Mouse (Mus musculus): ENCODE results near the gene Mt4.

The Mt4 gene

GRCm38 (mm10) chr8:94136933-94137332 is at the start of gene Mt4:
Mt4 (plus strand) TSS chr8:94137197.
- ATAC-seq (ENCODE audit: low TSS enrichment) = no peak

- ATAC-seq (ENCODE audit: low TSS enrichment) = no peak
Observed at GRCm38 (mm10) chr8:94087964-94088363, 49.0 kb upstream of the Mt4 start.

- no peak for ATAC-seq (ENCODE audit: low TSS enrichment)
Observed at GRCm38 (mm10) chr8:94089715-94090114, 47.3 kb upstream of the Mt4 start.

GRCm38 (mm10) chr8:94092848-94093247 is 44.1 kb upstream of the Mt4 start:
- ATAC-seq (ENCODE audit: low TSS enrichment) = no peak

GRCm38 (mm10) chr8:94094281-94094680 is 42.7 kb upstream of the Mt4 start:
- ATAC-seq (ENCODE audit: low TSS enrichment) = no peak

GRCm38 (mm10) chr8:94098081-94098974 is 38.7 kb upstream of the Mt4 start, which contains the start of gene Bbs2:
Bbs2 (minus strand) TSS chr8:94098928.
- peak; percentile 97 for ATAC-seq (ENCODE audit: low TSS enrichment)

- no peak for ATAC-seq (ENCODE audit: low TSS enrichment)
Observed at GRCm38 (mm10) chr8:94098996-94099395, 38.0 kb upstream of the Mt4 start.

GRCm38 (mm10) chr8:94104146-94104545 is 32.9 kb upstream of the Mt4 start:
- peak; percentile 90 for ATAC-seq (ENCODE audit: low TSS enrichment)

GRCm38 (mm10) chr8:94107871-94108270 is 29.1 kb upstream of the Mt4 start:
- no peak for ATAC-seq (ENCODE audit: low TSS enrichment)

- ATAC-seq (ENCODE audit: low TSS enrichment) = no peak
Observed at GRCm38 (mm10) chr8:94109396-94109795, 27.6 kb upstream of the Mt4 start.

GRCm38 (mm10) chr8:94109835-94110234 is 27.2 kb upstream of the Mt4 start:
- no peak for ATAC-seq (ENCODE audit: low TSS enrichment)

- peak; percentile 73 for ATAC-seq (ENCODE audit: low TSS enrichment)
Observed at GRCm38 (mm10) chr8:94110526-94111177, 26.3 kb upstream of the Mt4 start.

- ATAC-seq (ENCODE audit: low TSS enrichment) = no peak
Observed at GRCm38 (mm10) chr8:94113435-94113834, 23.6 kb upstream of the Mt4 start.

GRCm38 (mm10) chr8:94113972-94114371 is 23.0 kb upstream of the Mt4 start:
- ATAC-seq (ENCODE audit: low TSS enrichment) = no peak

GRCm38 (mm10) chr8:94118776-94119430 is 18.1 kb upstream of the Mt4 start:
- ATAC-seq (ENCODE audit: low TSS enrichment) = peak; percentile 91

GRCm38 (mm10) chr8:94121625-94122024 is 15.4 kb upstream of the Mt4 start:
- no peak for ATAC-seq (ENCODE audit: low TSS enrichment)

- no peak for ATAC-seq (ENCODE audit: low TSS enrichment)
Observed at GRCm38 (mm10) chr8:94122711-94123468, 14.1 kb upstream of the Mt4 start.

- ATAC-seq (ENCODE audit: low TSS enrichment) = no peak
Observed at GRCm38 (mm10) chr8:94127711-94128110, 9.3 kb upstream of the Mt4 start.

GRCm38 (mm10) chr8:94129133-94129789 is 7.7 kb upstream of the Mt4 start:
- ATAC-seq (ENCODE audit: low TSS enrichment) = peak; percentile 81

- no peak for ATAC-seq (ENCODE audit: low TSS enrichment)
Observed at GRCm38 (mm10) chr8:94130126-94130525, 6.9 kb upstream of the Mt4 start.

GRCm38 (mm10) chr8:94132096-94132495 is 4.9 kb upstream of the Mt4 start:
- ATAC-seq (ENCODE audit: low TSS enrichment) = no peak
